Mouse (Mus musculus) MN1 (cell line): ENCODE results near the gene Psd.

Experiments used
- DNase-seq: peaks from one replicate; pipeline ENCODE4 v3.0.0-alpha.2; 2016; ENCODE audit warnings: low spot score

Gene Psd

GRCm38 (mm10) chr19:46320076-46320785, 6.7 kb downstream of the Psd start:
- no peak for DNase-seq

GRCm38 (mm10) chr19:46318586-46319378, 8.2 kb downstream of the Psd start:
- peak; percentile 83 for DNase-seq

DNA sequence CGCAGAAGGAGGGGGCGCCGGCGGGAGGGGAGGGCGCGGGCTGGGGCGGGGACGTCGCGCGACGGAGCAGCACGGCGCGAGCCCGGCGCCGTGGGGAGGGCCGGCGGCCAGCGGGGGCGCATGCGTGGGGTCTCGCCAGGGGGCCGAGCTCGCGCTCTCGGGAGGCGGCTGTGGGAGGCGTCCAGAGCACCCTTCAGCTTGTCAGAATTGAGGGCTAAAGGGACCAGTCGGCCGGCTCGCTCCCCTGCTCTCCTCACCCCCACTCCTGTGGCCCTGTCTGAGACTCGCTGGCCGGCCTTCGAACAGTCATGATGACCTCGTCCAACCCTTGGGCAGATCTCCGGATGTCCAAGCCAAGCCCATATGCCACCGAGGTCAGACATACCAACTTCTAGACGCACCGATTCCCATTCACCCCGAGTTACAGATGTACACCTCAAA, 8.9 kb downstream of the Psd start:
- DNase-seq, result peak; percentile 18

GRCm38 (mm10) chr19:46317546-46317885, 9.4 kb downstream of the Psd start:
- DNase-seq, result no peak

GRCm38 (mm10) chr19:46316846-46317545, 10.0 kb downstream of the Psd start:
- no peak for DNase-seq

DNA sequence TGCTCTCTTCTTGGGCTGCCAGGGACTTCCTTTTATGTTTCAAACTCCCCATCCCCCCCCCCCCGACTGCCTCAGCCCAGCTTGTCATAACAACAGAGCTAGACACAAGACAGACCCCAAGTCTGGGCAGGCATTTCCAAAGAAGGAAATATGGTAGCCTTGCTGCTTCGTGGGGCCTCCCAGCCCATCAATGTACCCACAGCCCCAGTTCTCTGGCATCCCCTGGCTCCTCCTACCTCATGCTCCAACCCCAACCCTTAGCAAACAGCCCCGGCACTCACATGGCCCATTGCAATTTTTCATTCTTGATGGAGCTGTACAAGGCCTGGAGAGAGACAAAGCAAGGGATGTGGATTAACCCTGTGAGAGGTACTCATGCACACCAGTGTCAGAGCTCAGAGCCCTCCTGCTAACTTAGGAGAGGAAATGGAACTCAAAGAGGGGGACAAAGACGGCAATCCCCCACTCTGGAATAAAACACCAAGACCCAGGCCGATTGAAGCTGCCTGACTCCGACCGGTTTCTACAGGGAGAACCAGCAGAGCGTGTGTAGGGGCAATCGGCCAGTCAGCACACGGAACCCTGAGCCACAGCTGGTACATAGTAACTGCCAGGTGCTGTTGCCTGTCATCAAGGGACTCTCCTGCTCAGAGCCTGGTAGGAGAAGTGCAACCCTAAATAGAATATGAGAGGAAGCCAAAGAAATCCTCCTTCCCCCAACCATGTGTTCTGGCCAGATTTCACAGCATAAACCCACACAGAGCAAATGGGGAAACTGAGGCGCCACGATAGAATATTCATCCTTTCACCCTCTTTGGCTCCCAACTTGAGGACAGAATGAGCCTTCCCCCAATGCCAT, 11.0 kb downstream of the Psd start:
- DNase-seq, result no peak

GRCm38 (mm10) chr19:46314872-46315742, 11.8 kb downstream of the Psd start:
- no peak for DNase-seq

DNA sequence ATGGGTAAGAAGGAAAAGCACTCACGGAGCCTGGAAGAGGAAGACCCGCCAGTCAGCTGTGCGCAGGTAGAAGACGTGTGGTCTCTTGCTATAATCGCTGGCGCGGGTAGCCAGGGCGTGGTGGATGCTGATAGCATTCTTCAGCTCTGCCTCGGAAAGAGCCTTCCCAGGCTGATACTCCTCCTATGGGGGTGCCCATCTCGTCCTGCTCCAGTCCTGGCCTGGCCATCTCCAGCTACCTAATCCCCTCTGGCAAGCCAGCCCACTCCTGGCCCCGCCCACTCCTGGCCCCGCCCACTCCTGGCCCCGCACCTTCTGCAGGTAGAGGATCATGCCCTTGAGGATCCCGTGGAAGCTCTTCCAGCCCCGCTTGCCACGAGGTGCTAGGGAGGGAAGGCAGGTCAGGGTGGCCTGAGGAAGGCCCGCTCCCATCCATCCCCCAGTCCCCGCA, 12.8 kb downstream of the Psd start:
- no peak for DNase-seq

DNA sequence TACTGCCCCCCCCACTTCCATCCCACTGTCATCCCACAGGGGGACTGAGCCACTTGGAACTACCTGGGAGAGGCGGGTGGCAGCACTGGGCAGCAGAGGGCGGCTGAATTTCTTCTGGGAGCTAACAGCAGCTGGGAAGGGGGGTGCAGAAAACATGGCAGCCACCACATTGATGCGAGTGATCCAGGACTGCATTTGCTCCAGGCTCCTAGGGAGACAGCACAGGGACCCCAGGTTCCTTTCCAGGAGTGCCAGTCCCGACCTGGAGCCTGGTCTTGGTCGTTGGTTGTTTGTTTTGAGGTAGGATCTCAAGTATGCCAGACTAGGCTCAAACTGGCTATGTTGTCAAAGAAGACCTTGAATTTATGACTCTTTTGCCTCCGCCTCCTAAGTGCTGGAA, 13.4 kb downstream of the Psd start:
- DNase-seq, result no peak

GRCm38 (mm10) chr19:46313116-46313515, 13.8 kb downstream of the Psd start:
- no peak for DNase-seq

- DNase-seq, result no peak
These were observed 14.4 kb downstream of the Psd start for GRCm38 (mm10) chr19:46312566-46312965.

GRCm38 (mm10) chr19:46311341-46311740, 15.6 kb downstream of the Psd start:
- DNase-seq, result no peak

DNA sequence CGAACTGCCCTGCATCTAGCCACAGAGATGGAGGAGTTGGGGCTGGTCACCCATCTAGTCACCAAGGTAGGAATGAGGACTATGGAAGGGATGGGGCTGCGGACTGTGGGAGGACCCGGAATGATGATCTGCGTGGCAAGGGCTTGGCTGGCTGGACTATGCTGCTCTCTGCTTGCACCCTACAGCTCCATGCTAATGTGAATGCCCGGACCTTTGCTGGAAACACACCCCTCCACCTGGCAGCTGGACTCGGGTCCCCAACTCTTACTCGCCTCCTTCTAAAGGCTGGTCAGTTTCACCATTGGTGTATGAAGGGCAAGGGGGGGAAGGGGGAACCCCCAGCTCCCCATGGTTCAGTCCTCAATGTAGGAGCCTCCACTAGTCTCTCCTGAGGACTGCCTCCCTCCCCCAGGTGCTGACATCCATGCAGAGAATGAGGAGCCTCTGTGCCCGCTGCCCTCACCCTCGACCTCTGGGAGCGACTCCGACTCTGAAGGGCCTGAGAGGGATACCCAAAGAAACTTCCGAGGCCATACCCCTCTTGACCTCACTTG, 16.6 kb downstream of the Psd start:
- no peak for DNase-seq

GRCm38 (mm10) chr19:46309651-46310305, 17.2 kb downstream of the Psd start:
- no peak for DNase-seq

DNA sequence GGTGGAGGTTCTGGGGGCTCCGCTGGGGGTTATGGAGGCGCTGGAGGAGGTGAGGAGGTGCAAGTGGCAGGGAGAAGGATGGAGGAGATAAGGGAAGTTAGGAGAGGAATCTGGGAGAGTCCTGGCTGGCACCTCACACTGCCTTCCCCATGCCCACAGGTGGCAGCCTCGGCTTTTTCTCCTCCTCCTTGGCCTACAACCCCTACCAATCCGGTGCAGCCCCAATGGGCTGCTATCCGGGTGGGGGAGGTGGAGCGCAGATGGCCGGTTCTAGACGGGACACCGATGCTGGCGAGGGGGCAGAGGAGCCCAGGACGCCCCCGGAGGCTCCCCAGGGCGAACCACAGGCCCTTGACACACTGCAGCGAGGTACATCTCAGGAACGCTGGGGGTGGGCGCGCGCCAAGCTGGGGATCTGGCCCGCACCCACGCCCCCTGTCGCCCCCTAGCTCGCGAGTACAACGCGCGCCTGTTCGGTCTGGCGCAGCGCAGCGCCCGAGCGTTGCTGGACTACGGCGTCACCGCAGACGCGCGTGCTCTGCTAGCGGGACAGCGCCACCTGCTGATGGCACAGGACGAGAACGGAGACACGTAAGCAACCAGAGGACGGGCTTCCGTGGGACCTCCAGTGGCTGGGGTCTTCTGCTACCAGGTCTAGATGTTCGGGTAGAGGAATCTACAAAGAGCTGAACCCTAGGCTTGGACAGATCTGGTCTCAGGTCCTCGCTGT, 18.1 kb downstream of the Psd start:
- DNase-seq, result peak; percentile 85

GRCm38 (mm10) chr19:46308303-46308702, 18.7 kb downstream of the Psd start:
- no peak for DNase-seq

DNA sequence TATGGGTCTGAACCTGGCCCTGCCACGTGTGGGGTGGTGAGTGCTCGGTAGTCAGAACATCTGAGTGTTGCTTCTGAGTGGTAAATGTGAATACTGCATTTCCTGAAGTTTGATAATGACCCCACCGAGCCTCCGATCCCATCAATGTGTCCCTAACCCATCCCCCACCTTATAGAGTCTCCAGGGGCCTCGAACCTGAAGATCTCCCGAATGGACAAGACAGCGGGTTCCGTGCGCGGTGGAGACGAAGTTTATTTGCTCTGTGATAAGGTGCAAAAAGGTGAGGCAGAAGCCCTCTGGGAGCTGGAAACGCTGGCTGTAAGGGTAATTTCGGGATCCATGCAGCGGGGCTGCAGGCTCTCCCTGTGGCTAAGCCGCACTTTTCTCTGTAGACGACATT, 19.2 kb downstream of the Psd start:
- no peak for DNase-seq

GRCm38 (mm10) chr19:46306751-46307289, 20.1 kb downstream of the Psd start:
- no peak for DNase-seq

DNA sequence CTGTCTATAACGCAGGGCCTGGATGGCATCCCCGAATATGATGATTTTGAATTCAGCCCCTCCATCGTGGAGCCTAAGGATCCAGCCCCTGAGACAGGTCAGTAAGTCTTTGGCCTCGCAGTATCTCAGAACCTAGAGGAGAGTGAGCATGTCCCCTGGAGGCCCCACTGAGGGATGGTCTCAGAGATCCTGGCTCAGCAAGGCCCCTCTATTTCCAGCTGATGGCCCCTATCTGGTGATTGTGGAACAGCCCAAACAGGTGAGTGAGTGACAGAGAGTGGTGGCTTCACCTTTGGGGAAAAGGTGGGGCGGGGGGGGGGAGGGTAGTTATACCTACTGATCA, 20.7 kb downstream of the Psd start:
- DNase-seq, result no peak
